Mouse (Mus musculus) adrenal gland, adult 18-20 months (tissue): Measurements from ENCODE around the gene Picalm. TPM values are rescaled to one million over a fixed set of nuclear protein-coding genes. Genes with fewer than 3 reads are reported as not detected.
"Not testable (repeated sequence)": the region's sequence is repeated elsewhere in the genome, so short reads cannot be mapped to it uniquely, and the experiment has no call there.

Source experiments
- DNase-seq, 2 experiments: peaks; one replicate each; pipeline ENCODE4 v3.0.0; 2021 to 2022; ENCODE audit warnings: low spot score in 2 of 2
- total RNA-seq, 2 experiments: library from RNA; stranded (reverse); gene quantifications; 1 replicate in 1 of 2; 2 replicates in 1 of 2; pipeline ENCODE4 v1.2.3; 2021

The Picalm gene
- total RNA-seq, 2 experiments from 2014 or later = 134 to 172 TPM

DNA sequence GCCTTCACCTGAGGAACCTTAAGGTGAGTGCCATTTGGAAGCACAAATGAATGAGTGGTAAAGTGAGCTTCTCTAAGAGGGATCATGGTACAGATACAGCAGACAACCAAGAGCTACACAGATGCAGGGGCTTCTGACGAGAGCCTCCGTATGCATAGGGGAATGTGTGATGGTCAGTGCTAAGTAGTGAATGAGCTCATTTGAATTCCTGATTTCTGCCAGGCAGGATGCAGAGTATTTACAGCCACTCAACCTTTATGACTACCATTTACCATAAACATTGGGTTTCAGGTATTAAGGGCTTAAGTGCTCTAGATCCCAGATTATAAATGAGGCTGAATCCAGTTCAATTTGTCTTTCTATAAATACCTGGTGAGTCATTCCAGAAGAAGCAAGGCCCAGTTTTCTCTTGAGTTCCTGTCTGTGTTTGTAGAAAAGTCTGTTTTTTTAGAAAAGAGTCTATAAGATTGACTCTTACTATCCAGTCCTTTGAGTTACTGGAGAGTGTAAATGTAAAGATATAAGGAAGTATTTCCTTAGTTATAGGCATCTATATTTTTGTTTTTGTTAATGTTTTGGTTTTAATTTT, 72.0 kb downstream of the Picalm start:
- no peak for DNase-seq

DNA sequence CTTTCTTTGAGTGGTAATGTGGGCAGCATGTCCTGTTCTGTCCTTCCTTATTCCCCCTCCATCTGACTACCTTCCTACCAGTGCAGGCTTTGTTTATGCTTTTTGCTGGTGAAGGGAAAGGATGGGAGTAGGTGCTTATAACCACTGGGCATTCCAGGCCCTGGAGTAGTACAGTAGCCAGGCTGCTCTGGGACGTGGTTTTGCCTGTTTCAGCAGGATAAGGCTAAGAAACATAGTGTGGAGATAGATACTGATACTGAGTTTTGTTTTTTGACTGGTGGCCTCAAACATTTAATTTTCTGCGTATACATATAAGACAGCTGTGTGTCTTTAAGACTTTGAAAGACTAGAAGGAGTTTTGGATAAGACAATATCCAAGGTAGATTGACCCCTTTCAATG, 73.9 kb downstream of the Picalm start:
- DNase-seq = no peak

DNA sequence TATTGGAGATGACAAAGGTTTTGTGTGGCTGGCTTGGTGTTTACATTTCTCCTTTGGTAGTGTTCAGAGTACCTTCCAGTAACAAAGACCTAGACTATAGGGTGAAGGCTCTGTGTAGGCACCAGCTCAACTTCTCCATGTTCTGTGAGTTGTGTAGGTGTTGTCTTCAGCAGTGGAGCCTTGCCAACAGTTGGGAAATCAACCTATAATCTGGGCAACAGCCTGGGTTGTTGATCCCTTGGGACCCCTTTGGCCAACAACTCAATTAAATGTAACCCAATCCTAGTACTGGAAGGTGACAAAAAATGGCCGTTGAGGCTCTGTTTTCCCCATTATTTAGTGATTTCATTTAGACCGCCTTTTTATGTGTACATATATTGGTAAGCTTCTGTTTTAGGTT, 80.1 kb downstream of the Picalm start:
- no peak for DNase-seq

DNA sequence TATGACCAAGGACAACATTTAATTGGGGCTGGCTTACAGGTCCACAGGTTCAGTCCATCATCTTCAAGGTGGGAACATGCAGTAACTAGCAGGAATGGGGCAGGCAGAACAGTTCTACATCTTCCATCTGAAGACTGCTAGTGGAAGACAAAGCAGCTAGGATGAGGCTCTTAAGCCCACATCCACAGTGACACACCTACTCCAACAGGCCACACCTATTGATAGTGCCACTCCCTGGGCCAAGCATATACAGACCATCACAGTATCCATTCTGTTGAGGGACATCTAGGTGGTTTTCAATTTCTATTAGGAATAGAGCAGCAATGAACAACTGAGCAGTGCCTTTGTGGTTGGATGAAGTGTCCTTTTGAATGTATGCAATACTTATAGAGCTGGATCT, 80.9 kb downstream of the Picalm start:
- DNase-seq = no peak

DNA sequence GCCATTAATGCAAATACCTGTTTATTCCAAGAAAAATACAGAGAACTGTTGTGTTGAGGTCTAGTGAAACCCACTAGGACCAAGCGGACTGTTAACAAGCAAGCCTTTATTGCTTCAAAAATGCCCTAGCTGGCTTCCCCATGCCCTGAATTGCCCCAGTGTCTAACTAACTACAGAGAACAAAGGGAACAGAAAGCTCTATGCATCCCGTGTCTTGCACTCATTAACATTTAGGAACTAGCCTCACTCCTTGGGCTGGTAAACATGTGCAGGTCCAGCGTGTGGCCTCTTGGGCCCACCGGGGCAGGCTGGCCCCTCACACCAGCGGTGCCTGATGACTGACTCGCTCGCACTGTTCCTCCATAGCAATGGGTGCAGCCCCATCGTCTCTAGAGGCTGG, 86.5 kb downstream of the Picalm start:
- no peak for DNase-seq

DNA sequence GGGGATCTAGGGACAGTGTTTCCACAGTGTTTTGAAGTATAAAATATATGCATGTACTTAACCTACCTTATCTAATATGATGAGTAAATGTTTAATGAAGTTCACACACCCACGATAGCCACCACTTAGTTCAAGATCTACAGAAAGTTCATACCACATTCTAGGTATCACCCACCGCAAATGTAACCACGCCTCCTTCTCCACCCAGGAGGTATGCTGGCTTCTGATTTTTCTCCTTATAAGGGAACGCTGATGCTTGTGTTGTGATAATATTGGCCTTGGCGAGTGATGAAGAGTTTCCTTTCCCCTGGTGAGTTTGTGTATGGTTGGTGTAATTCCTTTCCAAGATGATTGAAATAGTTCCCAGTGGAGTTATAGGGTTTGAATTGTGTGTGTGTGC, 88.1 kb downstream of the Picalm start:
- no peak for DNase-seq

DNA sequence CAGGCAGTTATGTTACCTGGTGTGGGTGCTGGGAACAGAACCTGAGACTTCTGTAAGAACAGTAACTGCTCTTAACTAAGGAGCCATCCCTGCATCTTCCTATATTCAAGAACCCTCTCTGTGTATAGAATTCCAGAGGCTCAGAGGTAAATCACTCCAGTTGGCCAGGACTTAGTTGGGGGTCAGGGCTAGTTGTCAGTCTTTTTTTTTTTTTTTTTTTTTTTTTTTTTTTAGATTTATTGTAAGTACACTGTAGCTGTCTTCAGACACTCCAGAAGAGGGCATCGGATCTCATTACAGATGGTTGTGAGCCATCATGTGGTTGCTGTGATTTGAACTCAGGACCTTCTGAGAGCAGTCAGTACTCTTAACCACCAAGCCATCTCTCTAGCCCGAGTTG, 91.5 kb downstream of the Picalm start:
- DNase-seq = no peak

DNA sequence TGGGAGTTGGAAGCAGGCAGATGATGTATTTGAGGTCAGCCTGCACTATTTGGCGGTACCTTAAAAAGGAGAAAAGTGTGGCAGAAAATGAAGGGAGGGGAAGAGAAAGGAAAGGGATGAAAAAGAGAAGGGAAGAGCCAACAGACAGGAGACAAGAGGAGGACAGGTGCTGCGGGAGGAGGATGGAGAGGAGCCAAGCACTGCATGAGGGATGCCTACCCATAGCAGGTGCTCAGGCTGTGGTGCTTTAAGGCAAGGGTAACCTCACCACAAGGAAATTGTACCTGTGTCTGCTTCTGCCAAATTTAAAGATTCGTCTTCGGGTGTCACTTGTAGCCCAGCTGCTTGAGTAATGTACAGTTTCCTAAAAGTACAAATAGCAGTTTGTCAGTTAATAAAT, 98.1 kb downstream of the Picalm start:
- DNase-seq = no peak

DNA sequence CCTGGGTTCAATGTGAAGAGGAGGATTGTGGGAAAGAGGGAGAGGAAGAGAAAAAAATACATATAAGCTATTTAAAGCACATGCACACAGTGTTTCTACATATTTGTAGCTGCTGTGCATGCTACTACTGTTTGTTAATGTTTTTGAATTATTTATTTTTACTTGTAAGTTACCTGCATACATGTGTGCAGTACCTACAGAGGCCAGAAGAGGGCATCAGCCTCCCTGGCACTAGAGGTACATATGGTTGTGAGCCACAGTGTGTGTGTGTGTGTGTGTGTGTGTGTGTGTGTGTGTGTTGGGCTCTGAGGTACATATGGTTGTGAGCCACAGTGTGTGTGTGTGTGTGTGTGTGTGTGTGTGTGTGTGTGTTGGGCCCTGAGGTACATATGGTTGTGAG, 98.9 kb downstream of the Picalm start:
- DNase-seq = not testable (repeated sequence)

DNA sequence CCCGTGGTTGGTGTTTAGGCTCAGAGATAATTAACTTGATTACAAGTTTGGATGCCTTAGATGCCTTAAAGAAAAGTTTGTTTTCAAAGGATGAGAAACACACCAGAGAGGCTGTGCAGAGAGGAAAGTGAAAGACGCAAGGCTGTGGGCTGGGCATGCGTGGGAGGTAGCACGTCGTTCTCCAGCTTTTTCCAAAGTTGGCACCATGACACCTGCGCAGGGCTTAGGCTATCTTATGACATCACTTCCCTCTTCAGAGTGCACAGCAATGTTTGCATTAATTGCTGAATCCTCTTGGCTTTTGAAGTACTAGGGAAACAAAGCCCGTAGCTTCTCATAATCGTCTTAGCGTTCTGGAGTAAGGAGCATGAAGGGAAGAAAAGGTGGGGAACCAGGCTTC, 101.4 kb downstream of the Picalm start:
- DNase-seq = no peak

DNA sequence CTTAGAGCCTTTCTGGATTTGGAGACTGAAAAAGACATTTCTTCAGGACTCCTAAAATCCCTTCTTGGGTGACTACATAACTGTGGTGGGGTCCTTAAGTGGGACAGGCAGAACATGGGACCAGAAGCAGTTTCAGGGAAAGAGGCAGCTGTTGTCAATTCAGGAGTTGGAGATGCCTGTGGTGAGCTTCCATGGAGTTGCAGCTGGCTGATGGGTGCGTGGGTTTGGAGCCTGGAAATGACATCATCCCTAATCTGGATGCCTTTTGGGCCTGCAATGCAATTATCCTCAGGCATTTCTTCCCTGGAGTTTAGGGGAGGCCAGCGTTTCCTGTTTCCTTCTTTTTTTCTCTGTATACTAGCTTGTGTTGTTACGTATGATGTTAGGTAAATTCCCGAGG, 103.9 kb downstream of the Picalm start:
- no peak for DNase-seq

DNA sequence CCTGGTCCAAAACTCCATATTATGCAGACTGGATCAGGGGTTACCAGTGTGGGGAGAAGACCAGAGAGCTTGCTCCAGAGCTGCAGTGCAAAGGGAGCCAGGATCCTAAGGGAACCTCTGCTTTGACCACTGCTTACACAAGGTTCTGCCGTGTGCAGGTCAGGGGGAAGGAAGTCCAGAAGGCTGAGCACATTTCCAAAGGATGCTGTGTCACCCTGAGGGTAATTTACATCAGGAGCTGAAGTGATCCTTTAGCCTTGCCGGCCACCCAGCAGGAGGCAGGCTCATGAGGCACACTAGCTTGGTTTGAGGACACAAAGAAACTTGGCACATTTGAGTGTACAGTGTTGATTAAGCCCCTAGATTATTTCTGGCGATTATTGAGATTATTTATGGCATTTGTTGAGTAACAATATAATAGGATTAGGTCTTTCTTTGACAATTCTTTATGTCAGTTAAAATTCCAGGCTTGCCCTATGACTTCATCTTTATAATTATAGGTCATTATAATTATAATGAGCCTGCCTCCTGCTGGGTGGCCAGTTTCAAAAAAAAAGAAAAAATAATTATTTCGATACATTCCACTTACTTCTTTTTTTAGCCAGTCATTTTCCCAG, 106.4 kb downstream of the Picalm start:
- no peak for DNase-seq

DNA sequence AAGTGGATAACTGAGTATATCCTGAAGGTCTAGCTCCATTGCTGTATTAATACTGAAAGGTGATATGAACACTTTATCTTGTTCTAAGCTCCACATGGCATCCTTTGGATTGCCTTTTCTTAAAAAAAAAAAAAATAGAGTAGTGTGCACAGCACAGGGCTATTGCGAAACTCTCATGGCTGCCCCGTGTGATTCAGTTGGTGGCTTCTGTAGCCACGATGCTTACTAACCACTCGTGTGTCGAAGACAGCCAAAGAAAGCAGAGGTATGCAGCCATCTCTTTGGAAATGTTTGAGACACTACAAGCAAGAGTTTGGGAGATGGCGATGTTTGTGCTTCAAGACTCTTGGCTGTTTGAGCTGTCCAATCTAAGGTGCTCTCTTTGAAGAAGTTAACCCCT, 113.1 kb downstream of the Picalm start:
- DNase-seq = no peak

DNA sequence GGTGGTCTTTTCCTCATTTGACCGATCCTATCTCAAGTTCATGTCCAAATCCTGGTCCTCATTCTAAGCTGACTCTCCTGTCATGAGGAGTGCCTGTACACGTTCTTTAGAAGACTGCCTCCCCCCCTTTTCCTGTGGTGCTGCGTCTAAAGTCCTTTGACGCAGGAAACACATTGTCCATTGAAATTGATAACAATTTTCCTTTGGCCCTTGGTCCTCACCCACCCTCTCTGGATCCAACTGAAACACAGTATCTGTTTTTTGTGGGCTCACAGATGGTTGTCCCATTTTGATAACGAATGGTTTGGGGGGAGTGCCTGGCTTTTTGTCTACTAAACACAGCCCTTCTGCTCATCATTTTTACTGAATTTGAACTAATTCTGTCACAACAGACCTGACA, 113.6 kb downstream of the Picalm start:
- no peak for DNase-seq

DNA sequence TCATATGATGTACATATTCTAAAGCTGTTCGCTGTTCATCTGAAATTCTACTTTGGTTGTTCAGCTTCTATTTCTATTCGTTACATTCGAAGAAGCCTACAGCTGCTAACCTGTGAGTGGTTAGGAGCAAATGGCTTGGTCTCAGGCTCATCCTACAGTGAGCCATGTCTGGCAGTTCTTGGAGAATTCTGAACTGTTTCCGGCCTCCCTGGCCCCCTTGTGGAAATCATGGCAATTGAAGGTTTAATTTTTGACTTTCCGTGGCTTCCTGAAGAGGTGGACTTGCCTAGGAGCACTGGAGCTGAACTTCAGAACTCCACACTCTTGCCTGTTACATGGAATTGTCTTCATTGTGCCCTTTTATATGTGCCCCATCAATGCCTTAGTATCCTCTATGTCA, 122.9 kb downstream of the Picalm start:
- no peak for DNase-seq

DNA sequence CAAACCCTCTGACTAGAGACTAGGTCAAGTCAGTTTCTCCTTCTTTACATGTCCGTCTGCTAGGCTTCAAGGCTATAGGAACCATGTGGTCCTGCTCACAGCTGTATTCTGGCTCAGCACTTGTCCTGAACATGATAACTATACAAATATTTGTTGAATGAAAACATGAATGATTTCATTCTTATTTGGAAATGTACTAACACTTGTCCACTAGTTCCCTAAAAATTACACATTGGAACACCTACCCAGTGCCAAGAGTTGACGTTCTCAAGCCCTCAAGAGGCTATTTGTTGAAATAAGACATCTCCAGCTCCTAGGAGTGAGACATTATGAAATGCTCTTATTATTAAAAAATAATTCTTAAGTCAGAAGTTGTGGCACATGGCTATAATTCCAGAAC, 128.7 kb downstream of the Picalm start:
- DNase-seq = no peak

DNA sequence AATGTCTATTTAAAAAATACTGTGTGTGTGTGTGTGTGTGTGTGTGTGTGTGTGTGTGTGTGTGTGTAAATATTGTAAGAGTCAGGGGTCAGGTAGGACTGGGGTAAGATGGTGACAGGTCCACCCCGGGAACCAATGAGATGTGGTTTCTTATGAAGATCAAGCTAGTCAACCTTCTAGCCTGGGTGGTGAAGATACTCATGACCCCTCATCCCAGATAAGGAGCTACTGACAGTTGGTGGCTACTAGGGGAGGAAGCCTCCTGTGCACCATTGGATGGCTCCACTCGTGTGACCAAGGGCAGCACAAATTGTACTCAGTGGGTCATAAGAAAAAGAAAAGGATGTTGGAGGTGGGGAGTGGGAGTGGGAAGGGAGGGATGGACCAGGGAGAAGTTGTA, 129.9 kb downstream of the Picalm start:
- DNase-seq = no peak

DNA sequence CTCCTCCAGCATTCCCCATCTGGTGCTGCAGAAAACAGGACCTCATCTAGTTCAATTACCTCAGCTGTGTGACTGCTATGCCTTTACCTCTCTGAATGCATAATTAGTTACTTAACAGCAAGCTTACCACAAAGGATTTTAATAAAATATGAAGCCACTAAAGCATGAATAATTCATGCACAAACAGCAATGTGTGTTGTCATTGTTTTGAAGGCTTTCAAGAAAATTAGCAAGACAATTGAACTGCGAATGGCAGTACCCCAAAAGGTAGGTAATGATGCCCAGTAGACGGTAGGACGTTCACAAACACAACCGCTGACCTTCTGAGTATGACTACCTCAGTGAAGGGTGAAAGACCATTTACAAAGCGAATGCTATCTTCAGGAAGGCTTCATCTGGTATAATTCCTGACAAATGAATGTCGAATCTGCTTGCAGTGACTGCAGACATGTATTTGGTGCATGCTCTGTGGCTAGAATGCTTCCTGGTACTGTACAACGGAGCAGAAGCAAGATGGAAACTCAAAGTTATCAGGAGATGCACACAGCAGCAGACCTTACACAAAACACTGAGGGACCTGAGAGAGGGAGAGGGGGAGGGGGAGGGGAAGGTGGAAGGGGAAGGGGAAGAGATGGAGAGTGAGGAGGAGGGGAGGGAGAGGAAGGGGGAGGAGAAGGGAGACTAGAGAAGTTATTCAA, 132.0 kb downstream of the Picalm start:
- no peak for DNase-seq

Other genes with a start within 250 kb of the Picalm start
- gene Ccdc81, start 226.6 kb upstream of the Picalm start, total RNA-seq = under 1 TPM; 0.20 to 0.29 TPM
- 100 to 1,000 TPM in 1 of 2 experiments, 10 to 100 TPM in 1; 88.2 to 100 TPM for gene Hikeshi, start 189.0 kb upstream of the Picalm start, total RNA-seq
- gene Eed, start 149.2 kb upstream of the Picalm start, total RNA-seq = 10 to 100 TPM; 50.8 to 54.5 TPM
- gene Ccdc83, start 135.6 kb downstream of the Picalm start, total RNA-seq = not detected
- 1 to 10 TPM; 6.0 to 6.2 TPM for gene Sytl2, start 172.0 kb downstream of the Picalm start, total RNA-seq